Mouse (Mus musculus) CD4-positive, CD25-positive, alpha-beta regulatory T cell (primary cell): ENCODE data around the gene Cbx1. TPM values are rescaled to one million over a fixed set of nuclear protein-coding genes. Genes with fewer than 3 reads are reported as not detected.

Experiments
- polyA plus RNA-seq: library from polyadenylated mRNA; unstranded; fragments of 100-300 nt; shearing (Covaris generic); gene quantifications from one replicate; pipeline ENCODE4 v1.2.1, GENCODE M21; 2017

Gene Cbx1
- 44.5 TPM for polyA plus RNA-seq

DNA sequence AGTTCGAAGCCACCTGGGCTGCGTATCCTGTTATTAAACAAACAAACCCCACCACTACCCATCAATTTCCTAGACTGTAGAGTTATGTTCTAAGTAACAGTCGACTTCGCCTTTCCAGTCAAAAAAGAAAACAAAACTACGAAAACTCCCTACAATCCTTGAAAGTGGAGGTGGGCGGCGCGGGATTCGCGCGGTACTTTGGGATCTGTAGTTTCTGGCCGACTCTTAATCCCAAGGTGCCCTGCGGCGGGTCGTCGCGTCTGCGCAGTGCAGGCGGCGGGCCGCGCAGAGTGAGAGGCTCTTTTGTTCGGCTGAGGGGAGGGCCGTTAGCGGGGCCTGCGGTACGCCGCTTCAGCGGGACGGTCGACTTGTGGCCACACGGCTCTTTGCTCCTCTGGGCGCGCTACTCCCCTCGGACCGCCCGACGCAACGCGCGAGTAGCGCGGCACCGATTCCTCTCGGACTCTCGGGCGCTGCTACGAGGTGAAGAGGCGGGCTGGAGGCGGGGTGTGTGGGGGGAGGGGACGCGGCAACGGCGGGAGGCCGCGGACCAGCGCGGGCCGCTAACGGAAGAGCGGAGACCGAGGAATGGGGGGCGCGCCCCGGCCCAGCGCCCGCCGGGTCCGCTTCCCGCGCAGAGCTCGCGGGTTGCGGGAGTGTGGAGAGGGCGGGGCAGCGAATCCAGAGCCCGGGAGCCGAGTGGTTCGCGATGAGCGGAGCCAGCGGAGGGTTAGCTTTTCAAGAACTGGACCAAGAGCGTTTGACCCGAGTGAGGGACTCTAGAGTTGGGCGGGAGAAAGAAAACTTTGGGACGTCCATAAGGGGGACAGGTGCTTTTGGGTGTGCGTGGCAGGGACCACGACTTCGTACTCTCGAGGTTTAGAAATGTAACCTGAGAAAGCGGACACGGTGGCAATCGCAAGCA lies at the start of gene Cbx1:
Cbx1 (plus strand) TSS at position 257 of the 925 bp plus-strand sequence.

DNA sequence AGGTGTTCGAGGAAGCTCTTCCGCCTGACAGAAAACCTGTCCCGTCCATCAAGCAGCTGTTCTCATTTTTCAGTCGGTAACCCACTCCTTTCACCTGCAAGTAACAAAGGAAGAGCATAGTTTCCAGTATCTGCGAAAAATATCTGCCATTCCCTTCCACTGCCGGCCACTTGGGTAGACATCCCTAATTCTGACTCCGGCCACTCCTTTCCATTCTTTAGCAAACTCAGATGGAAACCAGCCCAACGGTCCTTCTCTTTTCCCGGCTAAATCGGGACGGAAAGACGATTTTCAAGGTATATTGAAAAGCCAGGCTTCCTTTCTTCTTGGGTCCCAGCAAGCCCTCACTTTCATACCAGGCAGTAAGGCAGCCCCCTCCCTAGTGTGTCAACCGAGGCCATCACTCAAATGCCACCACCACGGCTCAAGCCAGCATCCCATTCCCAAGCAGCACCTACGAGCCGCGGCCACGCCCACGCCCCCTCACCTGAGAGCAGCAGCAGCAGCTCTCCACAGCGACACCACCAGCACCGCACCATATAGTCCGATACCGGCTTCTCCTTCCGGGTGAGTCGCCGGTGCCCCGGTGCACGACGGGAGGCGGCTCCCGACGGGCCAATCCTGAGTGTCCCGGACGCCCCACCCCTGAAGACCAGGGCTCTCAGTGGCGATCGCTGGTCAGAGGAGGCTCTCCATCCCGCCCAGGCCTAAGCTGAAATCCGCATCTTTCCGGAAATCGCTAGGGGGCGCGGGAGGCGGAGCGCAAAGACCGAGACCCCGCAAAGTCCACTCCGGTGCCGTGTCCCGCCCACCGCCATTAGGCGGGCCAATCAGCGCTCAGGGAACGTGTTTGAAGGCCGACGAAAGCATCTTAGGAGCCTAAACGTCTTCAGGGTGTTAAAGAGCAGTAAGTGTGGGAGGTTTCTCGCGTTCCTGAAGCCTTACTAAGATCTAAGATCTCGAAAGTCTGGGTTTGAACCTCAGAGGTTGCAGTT lies 11.7 kb upstream of the Cbx1 start, which contains the start of gene Snx11:
Snx11 (minus strand) TSS at position 592 of the 995 bp plus-strand sequence.

DNA sequence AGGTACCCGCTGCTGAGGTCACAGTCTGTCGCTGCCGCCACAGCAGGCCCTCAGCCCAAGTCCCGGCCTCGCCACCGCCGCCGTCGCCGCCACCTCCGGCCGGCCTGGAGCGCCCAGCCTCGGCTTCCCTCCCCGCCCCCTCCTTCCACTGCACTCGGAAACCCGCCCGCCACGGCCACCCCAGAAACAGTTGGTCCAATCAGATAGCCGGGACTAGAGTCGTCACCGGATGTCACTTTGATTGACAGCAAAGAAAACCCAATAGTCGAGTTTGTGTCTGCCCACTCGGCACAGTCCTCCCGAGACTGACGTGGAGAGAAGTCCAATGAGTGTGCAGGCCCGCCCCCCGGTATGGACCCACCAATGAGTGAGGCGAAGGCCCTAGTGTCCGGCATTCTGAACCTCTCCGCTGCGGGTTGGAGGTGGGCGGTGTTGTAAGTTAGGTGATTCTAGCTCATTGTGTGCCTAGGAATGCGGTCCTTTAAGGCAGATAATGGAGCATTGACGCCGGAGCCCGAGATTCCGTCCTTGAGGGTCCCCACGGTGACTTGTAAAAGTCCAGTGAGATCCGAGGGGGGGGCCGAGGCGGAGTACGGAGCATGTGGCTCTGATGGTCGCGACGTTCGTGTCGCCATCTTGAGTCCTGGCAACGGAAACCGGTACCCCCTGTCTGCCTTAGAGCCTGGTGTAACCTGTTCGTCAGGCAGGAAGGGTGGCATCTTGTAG lies 41.0 kb downstream of the Cbx1 start, which contains the start of gene Nfe2l1:
Nfe2l1 (minus strand) TSS at position 156 of the 726 bp plus-strand sequence.

DNA sequence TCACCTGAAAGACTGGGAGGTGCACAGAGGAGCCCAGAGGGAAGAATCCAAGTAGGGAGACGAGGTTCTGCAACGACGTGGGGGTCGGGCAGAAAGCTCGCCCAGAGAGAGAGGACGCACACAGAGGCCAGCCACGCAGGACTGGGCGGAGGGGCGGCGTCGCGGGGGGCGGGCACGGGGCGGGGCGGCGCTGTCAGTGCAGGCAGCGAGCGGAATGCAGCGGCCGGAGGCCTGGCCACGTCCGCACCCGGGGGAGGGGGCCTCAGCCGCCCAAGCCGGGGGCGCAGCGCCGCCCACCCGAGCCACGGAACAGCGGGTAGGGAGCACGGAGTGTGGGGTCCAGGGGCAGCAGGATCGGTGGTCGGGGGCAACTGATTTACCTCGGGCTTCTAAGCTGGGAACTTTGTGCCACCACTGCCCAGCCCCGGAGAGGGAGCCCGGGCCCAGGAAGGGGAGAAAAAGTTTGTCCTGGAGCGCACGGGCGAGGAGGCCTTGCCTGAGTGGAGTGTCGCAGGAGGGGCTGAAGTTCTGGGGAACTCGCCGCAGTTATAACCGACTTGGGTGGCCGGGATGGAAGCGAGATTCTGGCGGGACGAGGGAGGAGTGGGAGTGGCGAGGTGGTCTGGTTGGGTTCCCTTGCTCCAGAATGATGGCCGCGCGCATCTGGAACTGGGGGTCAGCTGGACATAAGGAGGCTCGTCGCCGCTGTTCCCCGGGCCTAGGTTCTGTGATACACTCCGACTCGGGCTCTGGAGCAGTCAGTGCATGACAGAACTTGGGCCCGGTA lies 60.9 kb downstream of the Cbx1 start, which contains the start of gene Copz2:
Copz2 (plus strand) TSS at position 190 of the 787 bp plus-strand sequence.

Other genes with a start within 250 kb of the Cbx1 start
- 32.6 TPM for gene Snx11, start 11.6 kb upstream of the Cbx1 start, polyA plus RNA-seq
- gene Nfe2l1, start 40.8 kb downstream of the Cbx1 start, polyA plus RNA-seq: 53.0 TPM
- gene Copz2, start 60.7 kb downstream of the Cbx1 start, polyA plus RNA-seq: 0.37 TPM
- gene Cdk5rap3, start 127.4 kb downstream of the Cbx1 start, polyA plus RNA-seq: 78.6 TPM
- 0.13 TPM for gene Prr15l, start 139.0 kb downstream of the Cbx1 start, polyA plus RNA-seq
- gene Pnpo, start 154.9 kb downstream of the Cbx1 start, polyA plus RNA-seq: 40.8 TPM
- gene Sp2, start 193.8 kb downstream of the Cbx1 start, polyA plus RNA-seq: 76.0 TPM
- gene Sp6, start 224.3 kb downstream of the Cbx1 start, polyA plus RNA-seq: 29.5 TPM
- gene Scrn2, start 240.8 kb downstream of the Cbx1 start, polyA plus RNA-seq: 14.4 TPM